Mouse (Mus musculus) C2C12 (cell line): Measurements from ENCODE around the gene Dtx3. TPM values are rescaled to one million over a fixed set of nuclear protein-coding genes. Genes with fewer than 3 reads are reported as not detected.
"Not testable (repeated sequence)": the region's sequence is repeated elsewhere in the genome, so short reads cannot be mapped to it uniquely, and the experiment has no call there.

Experiments used
- H3K27me3 ChIP-seq: one replicate; pipeline ENCODE4 v1.6.1; 2011; ENCODE audit not compliant: control insufficient read depth, insufficient read depth, insufficient read length
- H3K36me3 ChIP-seq: one replicate; pipeline ENCODE4 v1.6.1; 2011; ENCODE audit not compliant: control insufficient read depth, insufficient read depth
- H3K4me3 ChIP-seq: one replicate; pipeline ENCODE4 v1.5.1; 2011; ENCODE audit warnings: mild to moderate bottlenecking, control low read depth; ENCODE audit not compliant: poor library complexity, insufficient read depth, severe bottlenecking
- H3K79me2 ChIP-seq: one replicate; pipeline ENCODE4 v1.6.1; 2011; ENCODE audit not compliant: control insufficient read depth, insufficient read depth
- H3K79me3 ChIP-seq: one replicate; pipeline ENCODE4 v1.6.1; 2011; ENCODE audit warnings: low read depth, control low read depth
- H3ac ChIP-seq: one replicate; pipeline ENCODE3; 2011; ENCODE audit warnings: low read depth; ENCODE audit not compliant: control insufficient read depth, insufficient read length
- CEBPB ChIP-seq: IDR thresholded peaks from one replicate; pipeline ENCODE4 v1.6.1; 2011; ENCODE audit warnings: low read depth, mild to moderate bottlenecking, control low read depth, moderate library complexity
- CTCF ChIP-seq: IDR thresholded peaks from one replicate; pipeline ENCODE4 v1.5.1; 2011; ENCODE audit not compliant: control insufficient read depth, insufficient read depth, insufficient read length
- FOSL1 ChIP-seq: IDR thresholded peaks from one replicate; pipeline ENCODE4 v1.8.0; 2011; ENCODE audit warnings: mild to moderate bottlenecking, low read length; ENCODE audit not compliant: poor library complexity, insufficient read depth, severe bottlenecking
- MAX ChIP-seq: IDR thresholded peaks from one replicate; pipeline ENCODE4 v1.6.1; 2011; ENCODE audit warnings: mild to moderate bottlenecking, control low read depth
- MYOD1 ChIP-seq: IDR thresholded peaks from one replicate; pipeline ENCODE4 v1.6.1; 2011; ENCODE audit warnings: low read depth; ENCODE audit not compliant: control insufficient read depth, insufficient read length
- MYOG ChIP-seq: IDR thresholded peaks from one replicate; pipeline ENCODE4 v1.6.1; 2011; ENCODE audit not compliant: control insufficient read depth, insufficient read length; ENCODE audit errors: extremely low read depth
- USF1 ChIP-seq: IDR thresholded peaks from one replicate; pipeline ENCODE4 v1.6.1; 2011; ENCODE audit warnings: low read depth, mild to moderate bottlenecking, control low read depth, moderate library complexity
- polyA plus RNA-seq: library from polyadenylated mRNA; unstranded; fragments of >200 nt; fragmentation: generic; extraction: Trizol; gene quantifications from one replicate; pipeline ENCODE4 v1.2.1, GENCODE M21; 2012; ENCODE audit warnings: missing spikeins

Gene Dtx3
- polyA plus RNA-seq, 1 experiment: 24.4 TPM

DNA sequence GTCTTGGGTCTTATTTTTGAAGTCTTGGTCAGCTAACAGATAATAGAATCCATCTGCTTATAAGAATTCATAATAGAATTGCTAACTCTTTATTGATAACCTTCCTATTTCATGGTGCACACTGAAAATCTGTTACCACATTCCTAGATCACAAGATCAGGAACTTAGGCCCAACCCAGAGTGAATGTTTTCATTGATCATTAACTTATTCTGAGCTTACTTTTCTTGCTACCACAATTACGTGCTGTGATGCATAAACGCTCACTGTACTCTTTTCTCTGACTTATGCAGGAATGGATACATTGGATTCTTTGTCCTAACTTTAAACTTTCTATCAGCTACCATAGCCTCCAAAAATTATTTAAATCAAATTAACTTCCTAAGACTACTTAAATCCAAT lies 41.3 kb downstream of the Dtx3 start:
- Histone ChIP-seq H3K79me2 (no peaks in the 10 kb centered on the region), H3ac (no peak overlapping the region)
- no peak for TF ChIP-seq MYOG
- no peak for TF ChIP-seq FOSL1
- TF ChIP-seq USF1: no peak
- no peak for TF ChIP-seq CTCF
- TF ChIP-seq CEBPB: no peak
- no peak for TF ChIP-seq MAX
- TF ChIP-seq MYOD1: no peak

DNA sequence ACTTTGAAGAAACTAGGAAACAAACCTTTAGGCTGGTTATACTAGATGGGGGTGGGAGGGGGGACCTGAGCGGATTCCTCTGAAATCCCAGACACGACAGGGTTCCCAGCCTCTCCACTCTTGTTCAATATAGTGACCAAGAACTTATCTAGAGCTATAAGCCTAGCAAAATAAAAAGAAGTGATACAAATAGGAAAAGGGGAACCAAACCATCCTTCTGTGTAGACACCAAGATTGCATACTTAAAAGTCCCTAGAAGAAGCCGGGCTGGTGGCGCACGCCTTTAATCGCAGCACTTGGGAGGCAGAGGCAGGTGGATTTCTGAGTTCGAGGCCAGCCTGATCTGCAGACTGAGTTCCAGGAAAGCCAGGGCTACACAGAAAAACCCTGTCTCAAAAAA lies 42.2 kb downstream of the Dtx3 start:
- no peak for TF ChIP-seq MYOD1
- no peak for TF ChIP-seq MYOG
- TF ChIP-seq MAX: no peak
- TF ChIP-seq FOSL1: no peak
- no peak for TF ChIP-seq CEBPB
- TF ChIP-seq CTCF: no peak
- no peak for TF ChIP-seq USF1
- no peaks in the 10 kb centered on the region for H3K36me3 ChIP-seq
- H3K27me3 ChIP-seq: no peaks in the 10 kb centered on the region
- H3K79me2 ChIP-seq: no peaks in the 10 kb centered on the region
- no peak overlapping the region for H3ac ChIP-seq
- H3K79me3 ChIP-seq: no peaks in the 10 kb centered on the region
- no peak overlapping the region for H3K4me3 ChIP-seq

More for the DNA sequence above, 41.3 kb downstream of the Dtx3 start:
- H3K79me3 ChIP-seq: no peaks in the 10 kb centered on the region
- H3K4me3 ChIP-seq: no peak overlapping the region
- H3K27me3 ChIP-seq: no peaks in the 10 kb centered on the region
- no peaks in the 10 kb centered on the region for H3K36me3 ChIP-seq

DNA sequence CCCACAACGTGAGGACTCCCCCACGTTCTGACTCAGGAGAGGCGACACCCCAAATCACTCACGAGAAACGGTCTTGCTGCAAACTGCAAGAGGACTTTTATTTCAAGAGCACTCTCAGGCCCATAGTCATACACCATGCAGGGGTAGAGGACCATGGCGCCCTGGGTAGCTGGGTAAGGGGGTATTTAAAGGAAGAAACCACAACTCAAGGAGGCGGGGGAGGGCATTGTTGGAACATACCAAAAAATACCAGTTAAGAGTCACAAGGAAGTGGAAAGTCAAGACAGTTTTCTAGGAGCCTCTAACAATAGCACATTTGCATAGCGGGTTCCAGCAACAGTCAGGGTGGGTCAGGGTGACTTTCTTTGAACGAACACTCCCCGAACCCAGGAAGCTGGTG lies 43.0 kb downstream of the Dtx3 start:
- H3K27me3 ChIP-seq, H3K79me2 ChIP-seq, H3K4me3 ChIP-seq, H3K79me3 ChIP-seq, H3ac ChIP-seq, H3K36me3 ChIP-seq: not testable (repeated sequence)

DNA sequence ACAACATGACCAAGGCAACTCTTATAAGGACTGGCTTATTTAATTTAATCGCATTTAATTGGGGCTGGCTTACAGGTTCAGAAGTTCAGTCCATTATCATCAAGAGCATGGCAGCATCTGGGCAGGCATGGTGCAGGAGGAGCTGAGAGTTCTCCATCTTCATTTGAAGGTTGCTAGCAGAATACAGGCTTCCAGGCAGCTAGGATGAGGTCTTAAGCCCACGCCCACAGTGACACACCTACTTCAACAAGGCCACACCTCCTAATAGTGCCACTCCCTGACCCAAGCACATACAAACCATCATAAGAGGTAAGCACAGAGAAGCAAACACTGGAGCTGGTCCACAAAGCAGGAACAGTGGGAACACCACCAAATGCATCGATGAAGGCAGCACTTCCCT lies 44.3 kb downstream of the Dtx3 start:
- not testable (repeated sequence) for H3K4me3 ChIP-seq, H3K79me3 ChIP-seq, H3ac ChIP-seq, H3K27me3 ChIP-seq, H3K36me3 ChIP-seq, H3K79me2 ChIP-seq

DNA sequence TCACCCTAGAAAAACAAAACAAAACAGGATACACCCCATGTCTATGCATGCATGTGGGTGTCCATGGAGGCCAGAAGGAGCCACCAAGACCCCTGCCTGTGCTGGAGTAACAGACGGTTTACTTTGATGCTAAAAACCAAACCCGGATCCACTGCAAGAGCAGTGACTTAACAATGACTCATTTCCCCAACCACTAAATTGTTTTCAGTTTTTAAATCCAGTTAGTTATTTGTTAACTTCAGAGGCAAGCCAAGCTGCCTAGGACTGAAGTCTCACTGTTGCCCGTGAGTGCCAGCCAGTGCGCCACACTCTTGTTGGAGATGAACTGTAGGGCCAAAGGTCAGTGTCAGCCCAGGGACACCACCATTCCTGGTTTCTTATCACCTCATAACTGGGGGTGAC lies 45.1 kb downstream of the Dtx3 start:
- no peaks in the 10 kb centered on the region for H3K27me3 ChIP-seq
- H3K36me3 ChIP-seq: no peaks in the 10 kb centered on the region
- no peaks in the 10 kb centered on the region for H3K79me3 ChIP-seq
- no peak overlapping the region for H3K4me3 ChIP-seq
- peak; percentile 31 for TF ChIP-seq MAX
- no peak for TF ChIP-seq MYOG
- TF ChIP-seq FOSL1: peak; percentile 54
- TF ChIP-seq CTCF: no peak
- no peaks in the 10 kb centered on the region for H3K79me2 ChIP-seq
- peak overlapping the region; percentile 32 for H3ac ChIP-seq

DNA sequence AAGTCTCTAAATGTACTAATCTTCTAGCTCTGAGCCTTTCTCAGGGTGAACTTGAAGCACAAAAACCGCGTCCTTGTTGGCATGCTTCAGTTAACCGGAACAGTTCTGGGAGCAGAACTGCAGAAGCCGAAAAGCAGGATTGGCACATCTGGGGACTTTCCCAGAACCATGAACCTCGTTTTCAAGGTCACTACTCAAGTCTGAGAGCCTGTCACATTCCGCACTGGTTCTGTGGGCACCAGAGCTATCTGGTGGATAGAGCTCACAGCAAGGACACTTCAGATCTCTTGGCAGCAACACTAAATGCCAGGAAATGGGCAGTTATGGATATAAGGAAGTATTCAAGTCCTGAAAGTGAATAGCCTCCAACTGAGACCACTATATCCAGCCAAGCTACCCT lies 48.4 kb downstream of the Dtx3 start:
- TF ChIP-seq CEBPB (no peak), MYOG (no peak), USF1 (no peak), FOSL1 (no peak), MAX (no peak), CTCF (no peak)
- Histone ChIP-seq H3K27me3 (no peaks in the 10 kb centered on the region), H3K36me3 (no peaks in the 10 kb centered on the region), H3K4me3 (no peak overlapping the region), H3K79me2 (no peaks in the 10 kb centered on the region), H3ac (no peak overlapping the region), H3K79me3 (no peaks in the 10 kb centered on the region)

DNA sequence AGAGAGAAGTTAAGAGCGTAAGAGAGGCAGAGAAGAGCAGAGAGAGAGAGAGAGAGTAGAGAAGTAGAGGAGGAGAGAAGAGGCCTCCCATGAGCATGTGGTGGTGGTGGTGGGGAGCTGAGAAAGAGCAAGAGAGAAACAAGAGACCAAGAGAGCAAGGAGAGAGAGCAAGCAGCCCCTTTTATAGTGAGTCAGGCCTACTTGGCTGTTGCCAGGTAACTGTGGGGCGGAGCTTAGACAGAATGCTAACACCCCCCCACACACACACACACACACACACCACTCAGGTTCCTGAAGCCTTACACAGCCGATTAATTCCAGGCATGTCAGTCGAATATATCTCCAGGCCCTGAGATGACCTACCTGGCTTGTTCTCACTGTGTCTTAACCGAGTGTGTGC lies 50.2 kb downstream of the Dtx3 start:
- Histone ChIP-seq H3ac (no peak overlapping the region), H3K4me3 (no peak overlapping the region), H3K79me3 (no peaks in the 10 kb centered on the region), H3K27me3 (no peaks in the 10 kb centered on the region), H3K36me3 (no peaks in the 10 kb centered on the region), H3K79me2 (no peaks in the 10 kb centered on the region)
- TF ChIP-seq USF1: no peak
- TF ChIP-seq CTCF: no peak
- TF ChIP-seq MYOG: no peak
- TF ChIP-seq MYOD1: no peak
- no peak for TF ChIP-seq CEBPB
- TF ChIP-seq FOSL1: no peak
- no peak for TF ChIP-seq MAX
